ENCODE assay signal across 22 mouse cellular contexts in the genomic region with DNA sequence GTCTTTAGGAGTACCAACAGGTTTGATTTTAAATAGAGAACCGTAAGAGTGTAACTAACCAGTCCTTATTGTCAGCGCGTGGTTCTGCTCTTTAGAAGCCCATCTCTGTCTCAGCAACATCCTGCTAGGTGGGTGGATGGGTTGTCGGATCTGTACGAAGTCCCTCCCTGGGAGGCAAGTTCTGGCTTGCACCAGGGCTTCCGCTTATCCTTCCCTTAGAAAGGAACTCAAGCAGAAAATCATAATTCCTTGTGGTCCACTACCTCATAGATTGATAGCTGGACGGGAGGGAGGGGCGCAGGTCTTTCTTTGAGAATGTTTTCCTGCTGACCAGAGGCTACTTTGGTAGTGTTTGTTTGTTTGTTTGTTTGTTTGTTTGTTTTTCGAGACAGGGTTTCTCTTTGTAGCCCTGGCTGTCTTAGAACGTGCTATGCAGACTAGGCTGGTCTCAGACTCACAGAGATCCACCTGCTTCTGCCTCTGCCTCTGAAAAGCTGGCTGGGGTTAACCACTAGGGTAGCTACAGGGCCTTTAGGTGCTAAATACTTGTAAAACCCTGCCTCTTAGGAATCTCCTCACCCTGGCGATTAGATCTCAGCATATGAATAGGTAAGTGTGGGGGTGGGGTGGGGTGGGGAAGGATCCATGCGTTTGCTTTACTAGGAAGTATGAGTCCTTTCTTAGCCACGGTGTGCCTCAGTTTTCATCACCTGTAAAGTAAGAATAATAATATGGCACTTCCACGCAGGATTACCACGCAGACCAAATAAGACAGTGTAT. TPM values are rescaled to one million over a fixed set of nuclear protein-coding genes. Genes with fewer than 3 reads are reported as not detected.
"Had no signal": no experiment of that assay in that cellular context is flagged by ENCODE, and none has a peak within 500 bp of the region (broad histone marks: within the 10 kb centered on the region; RNA-seq: fewer than 3 reads in every experiment).

No protein-coding gene starts in this region.

- H3K9ac ChIP-seq: liver, embryonic 13.5 days; midbrain, embryonic 13.5 days; neural tube, embryonic 13.5 days had no signal

- H3K9me3 ChIP-seq: liver, embryonic 13.5 days; megakaryocyte, embryonic 14.5 days; midbrain, embryonic 10.5 days; midbrain, embryonic 13.5 days; neural tube, embryonic 13.5 days had no signal

- H3K27ac ChIP-seq: kidney, postnatal 0 days; left cerebral cortex, adult 2 months; liver, embryonic 13.5 days; midbrain, embryonic 10.5 days; midbrain, embryonic 13.5 days; neural tube, embryonic 13.5 days had no signal

- DNase-seq: kidney, postnatal 25 days; layer of hippocampus, postnatal 36 days; liver, embryonic 13.5 days; lung, adult 2 months; lung, postnatal 14 days; right cerebral cortex, adult 18-20 months; right cerebral cortex, postnatal 14 days; right cerebral cortex, postnatal 4 days; thymus, postnatal 25 days had no signal

- H3K4me3 ChIP-seq: left cerebral cortex, adult 2 months; liver, embryonic 13.5 days; megakaryocyte, embryonic 14.5 days; midbrain, embryonic 10.5 days; midbrain, embryonic 13.5 days; myocyte; neural tube, embryonic 13.5 days had no signal

- H3K36me3 ChIP-seq: liver, embryonic 13.5 days; midbrain, embryonic 10.5 days; midbrain, embryonic 13.5 days; neural tube, embryonic 13.5 days had no signal

RNA-seq across cellular contexts. Expression of gene Pak6, which starts 10.8 kb away (rescaled TPM):
- total RNA-seq: liver, adult 2 months; monocyte, adult 5-6 weeks had no signal

RNA-seq across cellular contexts. Expression of gene Ankrd63, which starts 29.9 kb away (rescaled TPM):
- total RNA-seq: liver, adult 2 months; monocyte, adult 5-6 weeks had no signal
- polyA plus RNA-seq: limb, embryonic 11.5 days; liver, adult 2 months; liver, embryonic 13.5 days; midbrain, embryonic 10.5 days; midbrain, embryonic 16.5 days; neural tube, embryonic 13.5 days; stomach, embryonic 14.5 days; thymus, postnatal 0 days had no signal

RNA-seq across cellular contexts. Expression of gene Plcb2, which starts 54.4 kb away (rescaled TPM):
- polyA plus RNA-seq: myocyte had no signal
